Mouse (Mus musculus) ES-Bruce4 (cell line): ENCODE results near the gene Opa1.

Experiments used
- CTCF ChIP-seq: IDR thresholded peaks from one replicate; pipeline ENCODE4 v1.8.1; 2011; ENCODE audit warnings: low read depth, low read length
- POLR2A ChIP-seq: IDR thresholded peaks from one replicate; pipeline ENCODE4 v1.8.1; 2011; ENCODE audit warnings: low read length; ENCODE audit not compliant: insufficient read depth

GRCm38 (mm10) chr16:29533641-29534040, 45.5 kb upstream of the Opa1 start:
- TF ChIP-seq CTCF (no peak), POLR2A (no peak)
